Mouse (Mus musculus) 3134 (cell line): Measurements from ENCODE around the gene Wdfy3.
"Not testable (repeated sequence)": the region's sequence is repeated elsewhere in the genome, so short reads cannot be mapped to it uniquely, and the experiment has no call there.

ENCODE experiments used
- DNase-seq: peaks from one replicate; pipeline ENCODE4 v3.0.0-alpha.2; 2011; ENCODE audit warnings: low spot score; ENCODE audit not compliant: insufficient read length; ENCODE audit errors: extremely low read depth

Gene Wdfy3

DNA sequence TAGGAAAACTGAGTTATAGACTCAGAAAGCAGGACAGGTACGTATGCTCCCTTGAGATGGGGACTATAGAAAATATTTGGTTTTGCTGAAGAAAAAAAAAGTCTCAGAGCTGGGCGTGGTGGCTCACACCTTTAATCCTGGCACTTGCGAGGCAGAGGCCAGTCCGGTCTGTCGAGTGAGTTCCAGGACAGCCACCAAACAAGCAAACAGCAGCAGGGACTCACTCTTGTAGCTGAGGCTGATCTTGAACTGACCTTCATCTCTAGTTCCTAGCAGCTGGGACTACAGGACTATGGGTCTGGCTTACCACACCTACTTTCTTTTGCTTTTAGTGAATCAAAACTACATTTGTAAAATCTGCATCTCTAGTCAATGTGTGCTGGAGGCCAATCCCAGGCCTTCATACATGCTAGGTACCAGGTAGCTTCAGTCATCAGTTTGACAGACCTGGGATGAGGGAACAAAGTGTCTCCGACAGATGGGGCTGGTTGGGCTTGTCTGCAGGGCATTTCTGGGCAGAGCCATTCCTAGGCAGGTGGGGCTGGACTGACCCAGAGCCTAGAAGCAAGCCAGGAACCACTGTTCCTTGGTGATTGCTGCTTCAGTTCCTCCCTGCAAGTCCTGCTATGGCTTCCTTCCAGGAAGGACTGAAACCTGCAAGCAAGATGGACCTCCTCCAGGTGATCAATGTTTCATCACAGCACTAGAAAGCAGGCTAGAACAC is 63.3 kb downstream of the Wdfy3 start:
- DNase-seq = no peak

DNA sequence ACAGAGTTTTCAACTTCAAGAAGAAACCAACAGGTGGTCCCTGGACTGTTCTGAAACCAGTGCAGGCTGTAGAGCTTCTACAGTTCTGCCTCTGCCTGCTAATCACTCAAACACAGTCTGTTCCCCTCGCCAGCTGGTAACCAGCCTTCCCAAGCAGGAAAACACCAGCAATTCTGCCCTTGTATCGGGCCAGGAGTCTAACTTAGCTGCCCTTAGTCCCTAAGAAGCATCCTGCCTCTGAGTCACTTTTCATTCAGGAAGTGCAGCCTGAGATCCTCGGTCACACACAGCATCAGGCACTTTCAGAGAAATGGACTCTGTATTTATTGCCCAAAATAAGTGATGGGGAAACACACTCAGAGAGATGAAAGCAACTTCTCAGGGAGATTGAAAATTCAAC is 66.3 kb downstream of the Wdfy3 start:
- DNase-seq = no peak

DNA sequence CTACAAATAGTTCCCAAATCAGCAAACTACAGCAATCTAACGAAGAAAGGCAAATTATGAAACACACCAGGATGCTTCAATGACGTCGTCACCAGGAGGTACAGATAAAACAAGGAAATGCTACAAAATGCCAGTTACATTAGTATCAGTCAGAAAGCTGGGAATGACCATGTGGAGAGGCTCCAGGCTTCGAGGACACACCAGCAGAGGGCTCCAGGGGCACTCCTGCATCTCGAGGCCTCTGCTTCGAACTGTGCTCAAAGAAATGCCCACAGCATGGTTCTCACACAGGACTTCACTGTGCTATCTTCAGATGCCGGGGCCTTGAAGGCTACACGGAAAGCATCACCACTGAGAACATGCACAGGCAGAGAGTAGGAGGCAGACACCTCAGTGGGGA is 68.7 kb downstream of the Wdfy3 start:
- no peak for DNase-seq

DNA sequence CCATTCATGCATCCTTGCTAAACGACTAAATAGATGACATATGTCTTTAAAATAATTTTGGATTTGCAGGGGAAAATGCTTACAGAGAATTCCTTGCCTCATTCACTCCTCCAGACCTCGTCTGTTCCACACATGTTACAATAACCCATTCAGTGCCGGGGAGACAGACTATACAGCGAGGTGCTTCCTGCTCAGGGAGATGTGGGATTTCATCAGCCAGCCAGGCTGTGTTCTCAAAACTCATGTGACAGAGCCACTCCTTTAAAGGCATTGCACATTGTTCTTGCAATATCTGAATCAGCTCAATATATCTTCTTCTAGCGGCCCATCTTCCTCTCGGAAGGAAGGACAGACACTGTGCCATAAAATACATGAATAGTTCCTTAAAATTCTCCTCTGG is 70.8 kb downstream of the Wdfy3 start:
- no peak for DNase-seq

DNA sequence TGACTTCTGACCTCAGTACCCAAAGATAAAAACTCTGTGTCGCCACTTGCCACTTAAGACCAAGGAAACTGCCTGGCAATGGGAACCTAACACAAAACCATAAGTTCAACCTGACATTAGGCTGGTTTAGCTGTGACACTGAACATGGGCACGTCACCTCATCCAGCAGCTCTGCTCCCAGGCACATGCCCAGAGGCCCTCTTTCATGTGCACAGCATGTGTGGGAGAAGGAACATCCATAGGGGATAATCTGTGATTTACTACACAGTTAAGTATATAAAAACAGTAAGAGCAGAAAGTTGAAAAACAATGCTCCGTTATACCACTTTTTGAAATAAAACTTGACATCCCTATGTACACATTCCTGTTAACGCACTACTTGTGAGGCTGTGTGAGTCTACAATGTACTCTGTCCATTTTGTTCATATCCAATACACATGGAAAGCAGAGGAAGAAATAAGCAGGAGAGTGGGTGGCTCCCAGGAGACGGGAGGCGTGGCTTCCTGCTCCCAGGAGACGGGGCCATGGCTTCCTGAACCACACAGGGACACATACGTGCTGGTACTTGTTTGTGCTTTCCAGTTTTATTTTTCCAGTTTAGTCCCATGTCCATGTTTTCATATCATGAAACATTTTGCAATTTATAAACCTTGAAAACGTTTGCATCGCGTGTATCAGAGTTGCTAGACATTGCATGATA is 73.5 kb downstream of the Wdfy3 start:
- no peak for DNase-seq

DNA sequence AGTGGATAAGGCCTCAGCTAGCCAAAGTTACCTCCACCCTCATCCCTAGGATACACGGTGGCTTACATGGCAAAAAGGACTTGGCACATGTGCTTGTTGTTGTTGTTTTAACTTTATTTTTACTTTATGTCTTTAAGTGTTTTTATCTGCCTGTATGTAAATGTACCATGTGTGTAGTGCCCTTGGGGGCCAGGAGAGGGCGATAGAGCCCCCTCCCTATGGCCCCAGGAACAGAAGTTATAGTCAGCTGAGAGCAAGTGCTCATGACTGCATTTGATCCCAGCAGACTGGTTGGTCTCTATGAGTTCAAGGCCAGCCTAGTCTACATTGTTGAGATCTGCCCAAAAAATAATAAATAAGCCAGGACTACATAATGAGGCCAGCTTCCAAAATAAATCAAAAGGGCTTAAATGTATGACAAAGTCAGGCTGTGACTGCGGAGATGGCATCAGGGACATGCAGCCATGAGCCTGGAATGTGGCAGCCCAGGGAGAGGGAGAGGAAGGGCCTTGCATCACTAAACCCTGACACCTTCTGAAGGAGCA is 74.2 kb downstream of the Wdfy3 start:
- no peak for DNase-seq

DNA sequence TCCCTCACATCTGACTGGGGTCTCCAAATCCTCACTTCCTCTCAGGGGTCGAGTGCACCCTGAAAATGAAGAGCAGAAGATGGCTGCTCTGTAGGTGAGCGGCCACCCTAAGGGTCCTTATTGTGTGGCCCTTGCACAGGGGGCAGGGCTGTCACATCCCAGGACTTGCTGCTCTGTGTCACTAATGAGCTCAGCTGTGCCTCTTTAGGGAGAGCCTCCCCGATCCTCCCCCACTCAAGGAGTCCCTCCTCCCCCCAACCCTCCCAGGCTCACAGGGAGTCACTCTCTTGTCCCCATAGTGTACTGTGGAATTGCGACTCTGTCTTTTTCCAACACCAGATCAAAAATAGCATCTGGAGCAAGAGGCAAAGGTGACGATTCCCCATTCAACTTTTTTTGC is 75.7 kb downstream of the Wdfy3 start:
- no peak for DNase-seq

DNA sequence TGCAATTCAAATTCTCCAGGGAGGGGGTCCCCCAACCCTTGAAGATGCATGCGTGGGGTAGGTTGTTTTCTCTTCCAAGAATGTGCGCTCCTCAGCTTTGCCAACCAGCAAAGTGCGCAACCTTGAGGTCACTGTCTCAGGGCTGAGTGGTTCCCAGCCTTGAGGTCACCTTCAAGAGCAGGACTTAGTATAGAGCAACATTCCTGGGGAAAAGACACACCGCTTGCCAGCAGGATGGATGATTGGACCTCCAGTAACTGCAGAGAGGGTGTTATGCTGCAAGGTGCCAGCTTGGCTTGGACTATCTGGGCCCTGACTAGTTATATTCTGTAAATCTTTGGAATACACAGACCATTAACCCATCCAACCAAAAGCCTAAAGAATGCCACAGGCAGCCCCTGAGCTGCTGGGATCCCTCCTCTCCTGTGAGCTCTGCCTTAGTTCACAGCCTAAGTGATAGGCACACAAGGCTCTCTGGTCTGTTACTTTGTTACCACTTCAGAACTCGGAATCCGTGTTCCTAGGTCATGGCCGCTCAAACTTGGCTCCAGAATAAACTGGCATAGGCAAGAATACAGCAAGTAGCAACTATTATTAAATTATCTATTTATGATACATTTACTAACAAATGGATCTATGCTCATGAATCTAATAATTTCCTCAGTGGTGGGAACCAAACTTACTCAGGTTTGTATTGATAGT is 76.6 kb downstream of the Wdfy3 start:
- DNase-seq = no peak

DNA sequence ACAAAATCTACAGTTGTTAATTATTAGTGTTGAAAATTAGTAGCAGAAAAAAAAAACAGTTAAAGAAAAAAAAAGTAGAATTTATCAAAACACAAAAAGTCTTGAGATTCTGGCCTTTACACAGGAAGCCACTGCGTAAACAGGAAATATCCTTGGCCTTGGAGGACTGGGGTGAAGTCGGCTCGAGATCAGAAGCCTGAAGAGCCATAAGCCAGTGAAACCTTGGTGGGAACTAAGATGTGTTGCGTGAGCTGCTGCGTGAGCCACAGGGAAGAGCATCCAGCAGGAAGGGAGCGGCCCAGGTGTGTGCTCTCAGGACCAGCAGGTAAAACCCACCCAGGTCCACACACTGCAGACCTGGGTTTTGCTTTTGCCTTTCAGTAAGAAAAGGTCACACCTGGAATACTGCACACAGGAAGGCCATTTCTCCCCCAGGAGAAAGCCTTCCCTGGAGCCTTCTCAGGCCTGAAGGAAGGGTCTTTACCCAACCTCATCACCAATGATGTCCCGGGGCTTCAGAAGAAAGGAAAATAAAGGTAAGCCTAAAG is 79.3 kb downstream of the Wdfy3 start:
- no peak for DNase-seq

DNA sequence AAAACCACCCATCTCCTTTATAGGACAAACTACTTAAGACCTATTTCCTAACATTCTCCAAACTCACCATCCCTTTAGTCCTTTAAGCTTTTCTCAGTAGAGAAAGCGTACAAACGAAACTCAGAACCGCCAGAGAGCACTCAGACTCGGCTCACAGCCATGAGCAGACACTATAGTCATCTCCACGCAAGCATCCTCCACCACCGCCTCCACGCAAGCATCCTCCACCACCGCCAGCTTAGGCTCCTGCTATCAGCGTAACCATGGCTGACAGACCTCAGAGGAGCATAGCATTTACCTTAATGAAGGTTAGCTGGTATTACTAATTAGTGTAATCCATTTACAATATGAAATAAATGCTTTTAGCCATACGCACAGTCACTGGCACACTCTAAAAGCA is 81.2 kb downstream of the Wdfy3 start:
- no peak for DNase-seq

DNA sequence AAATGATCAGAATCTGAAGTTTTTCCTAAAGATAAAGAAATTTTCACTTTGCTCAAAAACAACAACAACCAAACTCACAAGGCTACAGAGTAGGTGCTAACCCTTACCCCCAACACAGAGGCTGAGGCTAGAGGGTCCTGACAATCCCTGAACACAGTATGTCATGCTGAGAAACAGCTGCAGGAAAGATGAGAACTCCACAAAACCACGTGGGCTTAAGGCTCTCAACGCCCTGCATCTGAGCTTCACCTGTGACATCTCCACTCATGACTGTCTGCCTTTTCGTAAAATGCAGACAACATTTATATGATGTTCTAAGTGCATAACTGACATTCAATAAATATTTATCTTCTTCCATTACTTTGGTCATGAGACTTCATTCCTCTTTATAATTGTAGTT is 83.0 kb downstream of the Wdfy3 start:
- DNase-seq = no peak

DNA sequence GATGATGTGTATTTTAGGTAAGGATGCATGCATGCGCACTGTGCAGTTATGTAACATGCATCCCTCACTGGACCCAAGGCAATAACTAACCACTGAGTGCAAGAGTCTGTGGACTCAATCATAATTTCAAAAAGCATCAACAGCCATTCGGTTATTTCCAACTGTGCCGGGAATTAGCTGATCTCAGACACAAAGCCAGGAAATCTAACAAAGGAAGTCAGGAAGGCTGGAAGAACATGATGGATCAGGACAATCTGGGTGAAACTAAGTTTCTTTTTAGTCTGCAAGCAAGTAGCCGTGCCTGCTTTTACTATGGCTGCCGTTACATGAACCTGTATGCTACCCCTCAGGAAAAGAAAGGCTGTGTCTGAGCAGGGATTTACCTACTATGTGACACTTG is 87.5 kb downstream of the Wdfy3 start:
- no peak for DNase-seq

DNA sequence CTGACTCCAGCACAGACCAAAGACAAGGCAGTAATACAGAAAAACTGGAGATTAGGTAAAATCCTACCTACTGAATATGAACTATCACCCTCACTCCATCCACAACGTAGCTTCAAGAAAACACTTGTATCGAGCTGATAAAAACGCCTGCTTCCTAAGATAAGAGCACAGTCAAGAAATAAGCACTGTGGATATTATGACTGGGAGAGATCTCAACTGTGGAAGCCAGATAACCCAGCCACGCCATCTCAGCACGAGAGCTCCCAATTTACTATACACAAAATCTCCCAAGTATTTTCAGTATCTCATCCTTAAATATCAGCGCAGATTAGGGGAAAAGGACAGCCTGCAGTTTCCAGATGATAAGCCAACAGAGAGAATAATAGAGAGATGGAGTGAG is 90.1 kb downstream of the Wdfy3 start:
- no peak for DNase-seq

DNA sequence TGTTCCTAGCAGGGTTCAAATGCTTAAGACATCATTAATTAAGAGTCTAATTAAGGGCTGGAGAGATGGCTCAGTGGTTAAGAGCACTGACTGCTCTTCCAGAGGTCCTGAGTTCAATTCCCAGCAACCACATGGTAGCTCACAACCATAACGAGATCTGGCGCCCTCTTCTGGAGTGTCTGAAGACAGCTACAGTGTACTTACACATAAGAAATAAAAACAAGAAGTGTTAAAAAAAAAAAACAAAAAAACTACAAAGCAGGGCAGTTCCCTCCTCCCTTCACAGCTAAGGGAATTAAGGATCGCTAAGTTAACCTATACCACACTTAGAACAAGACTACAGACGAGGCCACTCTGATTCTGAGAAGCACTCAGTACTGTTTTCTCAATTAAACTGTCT is 97.1 kb downstream of the Wdfy3 start:
- not testable (repeated sequence) for DNase-seq

DNA sequence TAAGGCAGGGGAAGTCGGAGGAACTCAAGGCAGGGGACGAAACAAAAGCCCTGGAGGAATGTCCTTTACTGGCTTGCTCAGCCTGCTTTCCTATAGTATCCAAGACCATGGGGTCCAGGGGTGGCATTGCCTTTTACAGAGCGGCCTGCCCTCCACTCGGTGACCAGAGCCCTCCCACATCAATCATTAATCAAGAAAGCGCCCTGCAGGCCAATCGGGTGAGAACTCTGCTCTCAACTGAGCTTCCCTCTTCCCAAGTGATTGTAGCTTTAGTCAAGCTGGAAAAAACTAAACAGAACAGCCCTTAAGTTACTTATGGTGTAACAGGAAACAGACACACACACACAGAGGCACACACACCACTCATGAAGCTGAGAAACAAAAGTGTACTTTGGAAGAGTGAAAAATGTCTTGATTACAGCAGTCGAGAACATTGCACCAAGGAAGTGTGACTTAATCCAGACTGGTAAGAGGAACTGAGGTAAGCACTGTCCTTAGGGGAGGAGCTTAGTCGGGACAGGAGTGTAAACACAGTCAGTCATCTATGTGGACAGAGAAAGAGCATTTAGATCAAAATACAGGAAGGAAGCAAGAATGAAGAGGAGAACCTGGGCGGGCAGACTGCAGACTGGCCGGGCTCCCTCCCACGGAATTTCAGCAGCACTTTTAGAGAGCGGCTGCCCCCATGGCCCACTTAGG is 101.4 kb downstream of the Wdfy3 start:
- DNase-seq = no peak

DNA sequence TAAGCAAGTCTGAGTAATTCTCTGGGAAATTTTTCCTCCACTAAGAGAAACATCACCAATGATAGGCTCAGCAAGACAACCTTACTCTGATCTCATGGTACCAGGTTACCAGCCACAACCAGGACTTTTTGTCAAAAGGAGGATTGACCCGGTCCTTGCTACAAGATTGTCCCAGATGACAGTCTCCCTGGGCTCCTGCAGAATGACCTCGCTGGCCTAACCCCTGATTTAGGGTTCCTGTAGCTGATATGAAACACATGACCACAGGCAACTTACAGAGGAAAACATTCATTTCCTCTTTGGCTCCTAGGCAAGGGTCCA is 101.9 kb downstream of the Wdfy3 start:
- DNase-seq = no peak

DNA sequence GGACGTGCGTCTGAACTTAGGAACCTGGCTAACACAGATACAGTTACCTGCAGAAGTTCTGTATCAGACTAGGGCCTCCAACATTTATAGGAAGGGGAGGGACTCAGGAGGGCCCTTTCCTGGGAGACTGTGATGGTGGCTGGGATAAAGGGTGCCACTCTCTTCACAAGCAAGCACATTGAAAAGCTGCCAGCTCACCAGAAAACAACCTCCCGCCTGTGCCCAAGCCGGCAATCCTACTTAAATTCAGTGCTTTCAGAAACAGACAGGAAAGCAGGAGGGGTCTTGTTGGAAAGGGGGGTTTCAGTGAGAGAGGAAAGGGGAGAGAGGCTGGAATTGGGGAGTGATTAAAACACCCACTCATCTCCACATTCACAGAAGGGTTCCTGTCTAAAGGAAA is 106.9 kb downstream of the Wdfy3 start:
- no peak for DNase-seq

DNA sequence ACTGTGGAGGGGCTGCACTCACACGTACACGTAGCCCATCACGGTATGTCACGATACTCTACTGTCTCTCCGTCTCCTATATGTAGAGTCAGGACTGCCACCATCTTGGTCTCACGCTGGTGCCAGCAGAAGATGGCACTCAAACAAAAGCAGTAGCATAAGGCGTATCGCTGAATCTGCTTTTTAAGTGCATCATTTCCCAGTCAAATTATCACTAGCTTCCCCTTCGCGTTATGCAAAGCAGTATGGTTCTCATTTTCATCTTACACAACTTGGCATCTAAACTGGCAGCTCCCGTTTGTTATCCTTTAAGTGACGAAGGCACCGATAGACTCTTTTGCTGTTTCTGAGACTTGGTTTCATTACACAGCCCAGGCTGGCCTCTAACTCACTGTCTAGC is 110.4 kb downstream of the Wdfy3 start:
- no peak for DNase-seq

DNA sequence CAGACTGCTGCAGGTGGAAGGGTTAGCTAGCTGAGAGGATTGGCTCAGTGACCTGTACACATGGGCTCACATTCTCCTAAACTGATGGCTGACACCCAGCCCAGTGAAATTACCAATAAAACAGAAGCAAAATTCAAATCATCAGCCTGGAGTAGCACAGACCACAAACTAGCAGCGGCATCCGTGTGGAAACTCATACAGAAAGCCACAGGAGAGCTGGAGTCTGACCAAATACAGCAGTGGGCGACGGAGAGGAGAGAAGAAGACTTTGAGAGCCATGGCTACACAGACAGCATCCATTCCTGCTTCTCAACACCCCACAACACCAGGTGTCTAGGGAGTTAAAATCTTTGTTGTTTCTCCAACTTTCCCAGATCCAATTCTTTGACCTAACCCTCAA is 110.8 kb downstream of the Wdfy3 start:
- DNase-seq = no peak

DNA sequence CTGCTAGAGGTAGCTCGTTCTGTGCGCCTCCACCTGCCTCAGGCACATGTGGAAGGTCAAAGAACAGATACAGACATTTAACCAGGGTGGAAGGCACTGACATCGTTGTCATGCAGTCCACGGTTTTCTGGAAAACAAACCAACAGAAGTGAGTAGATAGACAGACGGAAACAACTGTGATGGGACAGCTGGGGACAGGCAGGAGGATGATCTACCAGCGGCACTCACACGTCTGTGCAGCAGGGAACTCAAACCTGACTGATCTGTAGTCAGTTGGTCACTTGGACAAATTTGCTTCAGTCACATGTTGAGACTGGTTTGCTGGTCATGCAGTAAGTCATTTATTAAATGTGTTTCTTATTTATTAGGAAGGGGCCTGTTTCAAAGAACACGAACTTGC is 112.3 kb downstream of the Wdfy3 start:
- no peak for DNase-seq
